Mouse (Mus musculus) ES-Bruce4 (cell line): ENCODE measurements around the gene Otud7a.

ENCODE experiments used
- CTCF ChIP-seq: IDR thresholded peaks from one replicate; pipeline ENCODE4 v1.8.1; 2011; ENCODE audit warnings: low read depth, low read length
- POLR2A ChIP-seq: IDR thresholded peaks from one replicate; pipeline ENCODE4 v1.8.1; 2011; ENCODE audit warnings: low read length; ENCODE audit not compliant: insufficient read depth

DNA sequence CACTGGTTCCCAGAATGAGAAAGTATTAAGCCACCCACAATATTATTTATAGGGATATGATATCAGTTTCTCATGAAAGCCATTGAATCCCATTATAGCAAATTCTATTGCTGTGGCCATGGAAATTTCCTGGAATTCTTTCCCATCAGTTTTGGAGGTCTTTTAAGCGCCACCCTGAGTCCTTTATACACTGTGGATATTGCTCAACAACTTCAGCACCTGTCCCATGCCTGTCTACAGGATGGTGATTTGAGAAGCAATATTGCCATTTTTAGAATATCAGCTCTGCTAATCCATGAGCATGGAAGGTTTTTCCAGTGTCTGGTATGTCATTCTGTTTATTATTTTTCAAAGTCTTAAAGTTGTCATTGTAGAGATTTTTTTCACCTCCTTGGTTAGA lies 199.5 kb downstream of the Otud7a start:
- no peak for TF ChIP-seq CTCF
- TF ChIP-seq POLR2A = no peak
